Mouse (Mus musculus) CH12.LX (cell line): ENCODE data around the gene Fam163b. TPM values are rescaled to one million over a fixed set of nuclear protein-coding genes. Genes with fewer than 3 reads are reported as not detected.

Experiments used
- DNase-seq: peaks from one replicate; pipeline ENCODE4 v3.0.0-alpha.2; 2013; ENCODE audit errors: extremely low read depth
- H3K27ac ChIP-seq: 2 replicates; pipeline ENCODE4 v1.5.1; 2012; ENCODE audit warnings: low read depth, mild to moderate bottlenecking, control low read depth, moderate library complexity; ENCODE audit not compliant: insufficient read depth
- H3K27me3 ChIP-seq: replicated peaks from 2 replicates; pipeline ENCODE3; 2012; ENCODE audit warnings: inconsistent platforms
- H3K36me3 ChIP-seq, 2 experiments: replicated peaks in 1 of 2; 2 replicates each; pipeline versions ENCODE3 to v1.6.1; 2012; ENCODE audit warnings: inconsistent platforms in 1 of 2, low read length in 1 of 2, mild to moderate bottlenecking in 1 of 2, mixed read lengths in 1 of 2, moderate library complexity in 1 of 2; ENCODE audit not compliant: control insufficient read depth in 1 of 2, insufficient read depth in 1 of 2
- H3K4me1 ChIP-seq, 2 experiments: 2 replicates each; pipeline ENCODE4 v1.6.1; 2012; ENCODE audit warnings: inconsistent platforms in 1 of 2, moderate library complexity in 1 of 2; ENCODE audit not compliant: insufficient read depth in 2 of 2, control insufficient read depth in 1 of 2
- H3K4me2 ChIP-seq: 2 replicates; pipeline ENCODE4 v1.6.1; 2012; ENCODE audit warnings: low read depth, mild to moderate bottlenecking, control low read depth; ENCODE audit not compliant: poor library complexity, insufficient read depth, severe bottlenecking
- H3K4me3 ChIP-seq, 3 experiments: fragments of 150-350 bp in 1 of 3; sonication (generic) in 1 of 3; replicated peaks in 1 of 3; 2 replicates each; pipeline versions ENCODE3 to v1.5.1; 2011 to 2012; ENCODE audit warnings: low read depth in 2 of 3, low read length in 2 of 3, mild to moderate bottlenecking in 2 of 3, moderate library complexity in 2 of 3, control low read depth in 1 of 3, improper control_type of control experiment in 1 of 3, inconsistent platforms in 1 of 3, mixed read lengths in 1 of 3; ENCODE audit not compliant: poor library complexity in 1 of 3
- H3K79me2 ChIP-seq: replicated peaks from 2 replicates; pipeline ENCODE4 v1.6.1; 2012; ENCODE audit warnings: mild to moderate bottlenecking, moderate library complexity; ENCODE audit not compliant: control insufficient read depth, poor library complexity, insufficient read depth, severe bottlenecking; ENCODE audit errors: extremely low read depth
- H3K9ac ChIP-seq: 2 replicates; pipeline ENCODE4 v1.6.1; 2012; ENCODE audit warnings: low read depth, mild to moderate bottlenecking, control low read depth, moderate library complexity; ENCODE audit not compliant: insufficient read depth
- H3K9me3 ChIP-seq: replicated peaks from 2 replicates; pipeline ENCODE3; 2012; ENCODE audit warnings: low read length, inconsistent platforms, mixed read lengths
- BHLHE40 ChIP-seq: IDR thresholded peaks from 2 replicates; pipeline ENCODE4 v1.6.1; 2011; ENCODE audit warnings: mild to moderate bottlenecking, low read depth, low read length, improper control_type of control experiment
- CHD1 ChIP-seq: IDR thresholded peaks from 2 replicates; pipeline ENCODE4 v1.6.1; 2012; ENCODE audit warnings: low read depth, low read length, improper control_type of control experiment, inconsistent platforms
- CHD2 ChIP-seq: IDR thresholded peaks from 2 replicates; pipeline ENCODE4 v1.6.1; 2011; ENCODE audit warnings: low read length, improper control_type of control experiment
- ELF1 ChIP-seq: IDR thresholded peaks from 2 replicates; pipeline ENCODE4 v1.6.1; 2014; ENCODE audit warnings: low read depth, mild to moderate bottlenecking, inconsistent platforms, low read length, improper control_type of control experiment
- EP300 ChIP-seq: IDR thresholded peaks from 2 replicates; pipeline ENCODE4 v1.6.1; 2011; ENCODE audit warnings: low read length, improper control_type of control experiment
- HCFC1 ChIP-seq: IDR thresholded peaks from 2 replicates; pipeline ENCODE4 v1.6.1; 2012; ENCODE audit warnings: low read depth, mild to moderate bottlenecking, inconsistent platforms, low read length, improper control_type of control experiment
- JUND ChIP-seq: conservative IDR thresholded peaks from 2 replicates; pipeline ENCODE4 v1.6.1; 2011; ENCODE audit warnings: low read depth, low read length, improper control_type of control experiment
- MAFK ChIP-seq: IDR thresholded peaks from 2 replicates; pipeline ENCODE4 v1.6.1; 2011; ENCODE audit warnings: low read length, improper control_type of control experiment; ENCODE audit not compliant: insufficient replicate concordance
- MAX ChIP-seq: IDR thresholded peaks from 2 replicates; pipeline ENCODE4 v1.6.1; 2011; ENCODE audit warnings: low read length, improper control_type of control experiment
- MAZ ChIP-seq: IDR thresholded peaks from 2 replicates; pipeline ENCODE4 v1.6.1; 2012; ENCODE audit warnings: low read depth, mild to moderate bottlenecking, inconsistent platforms, low read length, improper control_type of control experiment, moderate library complexity
- MEF2A ChIP-seq: IDR thresholded peaks from 2 replicates; pipeline ENCODE4 v1.6.1; 2014; ENCODE audit warnings: low read depth, mild to moderate bottlenecking, inconsistent platforms, low read length, improper control_type of control experiment, borderline replicate concordance
- MXI1 ChIP-seq: IDR thresholded peaks from 2 replicates; pipeline ENCODE4 v1.6.1; 2011; ENCODE audit warnings: mild to moderate bottlenecking, low read depth, low read length, improper control_type of control experiment
- MYC ChIP-seq: IDR thresholded peaks from 2 replicates; pipeline ENCODE4 v1.6.1; 2011; ENCODE audit warnings: low read depth, mild to moderate bottlenecking, improper control_type of control experiment, low read length
- NELFE ChIP-seq: IDR thresholded peaks from 2 replicates; pipeline ENCODE4 v1.6.1; 2011; ENCODE audit warnings: low read depth, low read length, improper control_type of control experiment
- NRF1 ChIP-seq: IDR thresholded peaks from 2 replicates; pipeline ENCODE4 v1.6.1; 2014; ENCODE audit warnings: low read depth, mild to moderate bottlenecking, inconsistent platforms, low read length, improper control_type of control experiment, moderate library complexity
- POLR2A ChIP-seq: IDR thresholded peaks from 2 replicates; pipeline ENCODE4 v1.6.1; 2011; ENCODE audit warnings: low read depth, mild to moderate bottlenecking, improper control_type of control experiment, low read length
- RAD21 ChIP-seq: IDR thresholded peaks from 2 replicates; pipeline ENCODE4 v1.6.1; 2011; ENCODE audit warnings: low read depth, mild to moderate bottlenecking, low read length, improper control_type of control experiment, moderate library complexity
- RCOR1 ChIP-seq: conservative IDR thresholded peaks from 2 replicates; pipeline ENCODE4 v1.6.1; 2012; ENCODE audit warnings: low read depth, mild to moderate bottlenecking, inconsistent platforms, low read length, improper control_type of control experiment
- SMC3 ChIP-seq: IDR thresholded peaks from 2 replicates; pipeline ENCODE4 v1.6.1; 2011; ENCODE audit warnings: low read depth, low read length, improper control_type of control experiment
- TBP ChIP-seq: conservative IDR thresholded peaks from 2 replicates; pipeline ENCODE4 v1.6.1; 2011; ENCODE audit warnings: low read depth, low read length, improper control_type of control experiment
- UBTF ChIP-seq: IDR thresholded peaks from 2 replicates; pipeline ENCODE4 v1.6.1; 2012; ENCODE audit warnings: low read depth, mild to moderate bottlenecking, inconsistent platforms, low read length, improper control_type of control experiment, moderate library complexity
- USF2 ChIP-seq: conservative IDR thresholded peaks from 2 replicates; pipeline ENCODE4 v1.6.1; 2011; ENCODE audit warnings: low read depth, low read length, improper control_type of control experiment
- ZMIZ1 ChIP-seq: IDR thresholded peaks from 2 replicates; pipeline ENCODE4 v1.6.1; 2012; ENCODE audit warnings: low read depth, mild to moderate bottlenecking, inconsistent platforms, low read length, improper control_type of control experiment
- dilution Hi-C: fragments of 300-500 bp; cut with MboI; formaldehyde crosslinking; loops from 2 replicates; pipeline ENCODE4 v1.14.3; 2020; ENCODE audit warnings: low sequenced_read_pairs; ENCODE audit not compliant: extremely low pct_unique_long_range_greater_than_20kb, extremely low pct_ligation_motif_present
- in situ Hi-C: fragments of 300-500 bp; cut with MboI; formaldehyde crosslinking; loops from 3 replicates; pipeline ENCODE4 v1.14.3; 2019; ENCODE audit warnings: low sequenced_read_pairs, low pct_ligation_motif_present, low pct_unique_long_range_greater_than_20kb, mixed read lengths
- polyA plus RNA-seq: library from polyadenylated mRNA; unstranded; fragments of >175 nt; gene quantifications from 2 replicates; pipeline ENCODE4 v1.2.1, GENCODE M21; 2012; ENCODE audit warnings: low read depth; ENCODE audit not compliant: insufficient read length
- total RNA-seq, 2 experiments: library from RNA; depleted of rRNA; stranded (reverse); fragments of 300-350 nt in 1 of 2; fragments of >200 nt in 1 of 2; gene quantifications; 2 replicates each; pipeline ENCODE4 v1.2.3; 2012 to 2014

Gene Fam163b
- total and polyA plus RNA-seq, 3 experiments, result not detected

- Histone ChIP-seq H3K9me3 (no peaks in the 10 kb centered on the region), H3K9ac (no peak within 1 kb of the TSS), H3K79me2 (no peaks in the 10 kb centered on the region), H3K27ac (no peak within 1 kb of the TSS), H3K36me3 (no peaks in the 10 kb centered on the region), H3K4me3 (no peak within 1 kb of the TSS), H3K4me1 (peaks cover 4 to 17% of the 10 kb centered on the region in 2 experiments; a peak in 3 of 4 replicates), H3K27me3 (peaks cover 26% of the 10 kb centered on the region), H3K4me2 (no peak within 1 kb of the TSS)
- TF ChIP-seq MAZ (no peak), SMC3 (no peak), EP300 (no peak), RCOR1 (no peak), UBTF (no peak), CHD2 (no peak), BHLHE40 (no peak), MYC (no peak), USF2 (no peak), MXI1 (no peak), JUND (no peak), NELFE (no peak), POLR2A (no peak), MAFK (no peak), TBP (no peak)
- no peak for DNase-seq
- in situ Hi-C loops (no loop called here), dilution Hi-C loops (no loop called here)
These were observed 22.7 kb upstream of the Fam163b start, which contains the start of gene Dbh for GRCm38 (mm10) chr2:27164796-27165590. Dbh (plus strand) TSS chr2:27165233.

- no peak overlapping the region for H3K4me3 ChIP-seq
- dilution Hi-C loops (no loop called here), in situ Hi-C loops (no loop called here)
- H3K9ac ChIP-seq, result no peak overlapping the region
- TF ChIP-seq MAFK (no peak), CHD1 (no peak), SMC3 (no peak), MAX (no peak), ELF1 (no peak), BHLHE40 (no peak), NRF1 (no peak), ZMIZ1 (no peak), TBP (no peak), JUND (no peak), USF2 (no peak), UBTF (no peak), HCFC1 (no peak), MAZ (no peak), MEF2A (no peak), NELFE (no peak), EP300 (no peak), RAD21 (no peak)
- H3K27ac ChIP-seq, result no peak overlapping the region
- DNase-seq, result no peak
- peaks cover 35% of the 10 kb centered on the region for H3K27me3 ChIP-seq
- no peaks in the 10 kb centered on the region for H3K36me3 ChIP-seq
- no peaks in the 10 kb centered on the region for H3K79me2 ChIP-seq
- H3K4me1 ChIP-seq, result peaks cover 0 to 5% of the 10 kb centered on the region in 2 experiments; a peak in 1 of 4 replicates
- no peak overlapping the region for H3K4me2 ChIP-seq
- H3K9me3 ChIP-seq, result no peaks in the 10 kb centered on the region
These were observed 21.6 kb upstream of the Fam163b start for GRCm38 (mm10) chr2:27163851-27164250.
